Mouse (Mus musculus) heart, embryonic 10.5 days (tissue): ENCODE results near the gene Slc6a9. TPM values are rescaled to one million over a fixed set of nuclear protein-coding genes. Genes with fewer than 3 reads are reported as not detected.

Experiments
- DNase-seq: peaks from one replicate; pipeline ENCODE4 v3.0.0-alpha.2; 2017; ENCODE audit warnings: low spot score
- H3K27ac ChIP-seq: fragments of 300-500 bp; sonication (generic); 2 replicates; pipeline ENCODE4 v1.5.1; 2016; ENCODE audit warnings: mild to moderate bottlenecking
- H3K27me3 ChIP-seq: fragments of 300-500 bp; sonication (generic); 2 replicates; pipeline ENCODE4 v1.6.1; 2016; ENCODE audit warnings: mild to moderate bottlenecking; ENCODE audit not compliant: poor library complexity, insufficient read depth, severe bottlenecking
- H3K36me3 ChIP-seq: fragments of 300-500 bp; sonication (generic); 2 replicates; pipeline ENCODE4 v1.6.1; 2016; ENCODE audit warnings: mild to moderate bottlenecking, moderate library complexity
- H3K4me1 ChIP-seq: fragments of 300-500 bp; sonication (generic); 2 replicates; pipeline ENCODE4 v1.6.1; 2016; ENCODE audit warnings: mild to moderate bottlenecking
- H3K4me3 ChIP-seq: fragments of 300-500 bp; sonication (generic); 2 replicates; pipeline ENCODE4 v1.5.1; 2016; ENCODE audit warnings: mild to moderate bottlenecking, moderate library complexity
- H3K9me3 ChIP-seq: fragments of 300-500 bp; sonication (generic); 2 replicates; pipeline ENCODE4 v1.6.1; 2016; ENCODE audit warnings: mild to moderate bottlenecking, moderate library complexity
- WGBS: fragments of 180-500 bp; shearing (Covaris S2); methylation state at CpG from one replicate; pipeline ENCODE4 v1.1.7; 2016; 5-methylcytosine and 5-hydroxymethylcytosine counted together
- polyA plus RNA-seq: library from polyadenylated mRNA; unstranded; fragments of >200 nt; fragmentation: Nextera tagmentation; extraction: Ambion mirVana; gene quantifications from 2 replicates; pipeline ENCODE4 v1.2.1, GENCODE M21; 2016

The Slc6a9 gene
- polyA plus RNA-seq, 1 experiment from 2014 or later, result 12.8 TPM

DNA sequence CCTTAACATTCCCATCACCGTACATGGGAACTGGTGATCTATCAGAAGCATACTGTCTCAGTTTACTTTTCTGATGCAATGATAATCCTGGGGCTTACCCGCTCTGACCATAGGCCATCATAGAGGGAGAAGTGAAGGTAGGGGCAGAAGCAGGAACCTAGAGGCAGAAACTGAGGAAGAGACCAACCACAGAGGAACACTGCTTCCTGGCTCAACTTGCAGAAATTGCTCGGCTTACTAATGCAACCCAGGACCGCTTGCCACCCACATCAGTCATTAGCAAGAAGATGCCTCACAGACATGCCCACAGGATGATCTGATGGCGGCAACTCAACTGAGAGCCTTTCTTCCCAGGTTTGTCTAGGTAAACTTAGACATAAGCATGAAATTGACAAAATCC, 84.5 kb downstream of the Slc6a9 start:
- no peak for DNase-seq
- peaks cover 37% of the 10 kb centered on the region for H3K4me1 ChIP-seq
- 0 out of 2 replicates have a peak overlapping the region, but pooled peaks have one; percentile 5 for H3K27ac ChIP-seq
- peaks cover 21% of the 10 kb centered on the region for H3K27me3 ChIP-seq
- no peak overlapping the region for H3K4me3 ChIP-seq
- no peaks in the 10 kb centered on the region for H3K9me3 ChIP-seq
- 80% methylated on average over 5 of the region's 5 CpGs for WGBS
- H3K36me3 ChIP-seq, result no peaks in the 10 kb centered on the region

DNA sequence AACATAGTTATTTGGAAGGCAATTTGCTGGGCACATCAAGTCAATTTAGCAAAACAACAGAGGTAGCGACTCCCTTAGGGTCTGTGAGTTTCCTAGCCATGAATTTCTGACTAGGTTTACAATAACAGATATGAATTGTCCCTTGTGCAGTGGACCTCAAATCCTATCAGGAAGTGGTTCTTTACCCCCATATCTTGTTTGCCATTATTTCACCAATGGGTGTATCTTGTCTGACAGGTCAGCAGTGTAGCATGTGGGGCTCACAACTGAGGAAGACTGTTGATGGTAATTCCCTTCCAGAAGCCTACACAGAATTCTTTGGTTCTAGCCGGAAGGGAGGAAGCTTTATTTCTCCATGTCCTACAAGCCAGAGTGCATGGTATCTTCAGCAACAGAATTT, 87.1 kb downstream of the Slc6a9 start:
- no peak overlapping the region for H3K27ac ChIP-seq
- H3K36me3 ChIP-seq, result no peaks in the 10 kb centered on the region
- peaks cover 28% of the 10 kb centered on the region for H3K4me1 ChIP-seq
- no peak overlapping the region for H3K4me3 ChIP-seq
- no peak for DNase-seq
- 83% methylated on average over 2 of the region's 2 CpGs for WGBS
- no peaks in the 10 kb centered on the region for H3K9me3 ChIP-seq
- peaks cover 47% of the 10 kb centered on the region for H3K27me3 ChIP-seq

DNA sequence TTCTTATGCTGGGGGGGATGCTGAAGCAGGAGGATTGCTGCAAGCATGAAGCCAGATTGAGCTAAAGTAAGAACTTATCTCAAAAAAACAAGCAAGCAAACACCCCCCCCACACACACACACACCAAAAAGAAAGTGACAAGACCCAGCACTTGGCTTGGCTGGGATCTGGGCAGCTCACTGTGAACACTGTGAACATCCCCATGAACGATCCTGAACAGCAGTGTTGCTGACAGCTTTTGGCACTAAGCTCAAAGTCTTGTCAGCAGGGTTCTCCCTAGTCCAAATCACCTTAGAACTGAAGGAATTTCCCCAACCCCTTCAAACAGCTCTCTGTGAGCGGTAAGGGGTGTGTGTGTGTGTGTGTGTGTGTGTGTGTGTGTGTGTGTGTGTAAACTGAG, 89.1 kb downstream of the Slc6a9 start:
- Histone ChIP-seq H3K36me3 (no peaks in the 10 kb centered on the region), H3K4me3 (no peak overlapping the region), H3K9me3 (no peaks in the 10 kb centered on the region), H3K27me3 (peaks cover 67% of the 10 kb centered on the region), H3K27ac (no peak overlapping the region), H3K4me1 (peaks cover 34% of the 10 kb centered on the region)
- whole genome bisulfite sequencing, result 30% methylated on average over 2 of the region's 2 CpGs
- no peak for DNase-seq

Other genes starting within 250 kb of the Slc6a9 start
- 54.6 and 63.6 TPM in 2 replicates for gene Dmap1, start 152.2 kb upstream of the Slc6a9 start, polyA plus RNA-seq
- not detected in 2 replicates for gene Gm12845, start 110.1 kb upstream of the Slc6a9 start, polyA plus RNA-seq
- 0.05 TPM in 1 of 2 replicates, not detected in the other for gene Klf17, start 68.9 kb upstream of the Slc6a9 start, polyA plus RNA-seq
- gene Ccdc24, start 38.1 kb downstream of the Slc6a9 start, polyA plus RNA-seq, result 0.79 and 1.0 TPM in 2 replicates
- 14.2 and 17.7 TPM in 2 replicates for gene B4galt2, start 49.0 kb downstream of the Slc6a9 start, polyA plus RNA-seq
- gene Atp6v0b, start 52.8 kb downstream of the Slc6a9 start, polyA plus RNA-seq, result 208 and 209 TPM in 2 replicates
- 17.5 and 19.6 TPM in 2 replicates for gene Dph2, start 57.5 kb downstream of the Slc6a9 start, polyA plus RNA-seq
- gene Ipo13, start 80.5 kb downstream of the Slc6a9 start, polyA plus RNA-seq, result 45.9 and 57.1 TPM in 2 replicates
- 0.85 and 1.3 TPM in 2 replicates for gene Artn, start 95.3 kb downstream of the Slc6a9 start, polyA plus RNA-seq